Mouse (Mus musculus): ENCODE results near the gene Cpn2.

Cpn2 gene

GRCm38 (mm10) chr16:30235577-30235976 lies 31.7 kb downstream of the Cpn2 start:
- no peak for DNase-seq

DNA sequence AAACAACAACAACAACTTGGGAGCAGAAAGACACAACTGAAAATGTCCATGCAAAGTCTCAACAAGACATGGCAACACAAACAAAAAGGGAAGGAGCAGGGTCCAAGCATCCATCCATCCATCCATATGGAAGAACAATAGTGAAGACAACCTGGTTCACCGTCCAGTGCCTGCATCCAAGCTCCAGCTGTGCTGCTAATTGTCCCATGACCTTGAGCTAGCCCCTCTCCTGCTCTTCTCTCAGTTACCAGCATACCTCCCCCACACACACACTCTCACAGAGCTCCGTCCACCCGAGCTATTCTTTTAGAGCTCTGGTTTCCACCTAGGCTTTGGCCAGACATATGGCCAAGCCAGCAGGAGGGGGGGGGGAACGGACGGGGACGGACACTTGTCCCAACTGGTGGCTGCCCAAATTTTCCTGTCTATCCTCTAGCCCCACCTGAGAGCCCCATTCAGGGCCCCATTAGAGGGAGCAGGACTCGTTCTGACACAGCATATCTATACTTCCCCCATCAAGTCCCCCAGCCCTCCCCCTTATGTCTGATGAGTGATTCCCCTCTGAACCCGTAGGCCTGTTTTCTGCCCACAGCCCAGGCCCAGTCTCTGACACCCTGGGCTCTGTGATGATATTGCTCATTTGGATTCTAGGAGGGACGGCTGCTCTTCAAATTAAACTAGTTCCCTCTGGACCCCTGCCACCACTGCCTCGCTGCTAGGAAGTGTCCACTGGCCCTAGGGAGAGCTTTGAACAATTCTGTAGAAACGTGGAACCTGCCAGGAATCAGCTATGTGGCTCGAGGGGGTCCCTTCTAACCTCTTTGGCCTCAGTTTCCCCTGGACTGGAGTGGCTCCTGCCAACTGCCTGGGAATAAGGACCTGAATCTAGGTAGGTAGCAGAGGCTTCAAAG lies 32.4 kb downstream of the Cpn2 start:
- DNase-seq: no peak

- no peak for DNase-seq
Measured at GRCm38 (mm10) chr16:30234077-30234476, 33.2 kb downstream of the Cpn2 start.

GRCm38 (mm10) chr16:30231882-30232604 lies 35.3 kb downstream of the Cpn2 start:
- no peak for DNase-seq

DNA sequence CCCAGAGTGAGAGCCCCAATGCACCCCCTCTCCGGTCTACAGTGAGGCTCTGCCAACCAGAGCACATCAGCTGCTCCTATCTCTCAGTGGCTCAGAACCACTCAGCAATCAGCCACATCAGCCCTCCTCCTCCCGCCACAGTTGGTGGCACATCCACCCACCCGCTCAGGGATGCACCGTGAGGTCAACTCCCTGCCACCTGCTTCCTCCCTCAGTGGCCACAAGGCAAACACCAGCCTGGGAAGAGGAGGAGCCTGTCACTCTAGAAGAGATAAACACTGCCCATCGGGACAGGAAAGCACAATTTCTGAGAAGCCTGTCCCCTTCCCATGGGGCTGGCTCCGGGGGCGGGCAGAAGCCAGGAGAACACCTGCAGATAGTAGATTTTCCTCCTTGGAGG lies 39.9 kb downstream of the Cpn2 start:
- DNase-seq: no peak

DNA sequence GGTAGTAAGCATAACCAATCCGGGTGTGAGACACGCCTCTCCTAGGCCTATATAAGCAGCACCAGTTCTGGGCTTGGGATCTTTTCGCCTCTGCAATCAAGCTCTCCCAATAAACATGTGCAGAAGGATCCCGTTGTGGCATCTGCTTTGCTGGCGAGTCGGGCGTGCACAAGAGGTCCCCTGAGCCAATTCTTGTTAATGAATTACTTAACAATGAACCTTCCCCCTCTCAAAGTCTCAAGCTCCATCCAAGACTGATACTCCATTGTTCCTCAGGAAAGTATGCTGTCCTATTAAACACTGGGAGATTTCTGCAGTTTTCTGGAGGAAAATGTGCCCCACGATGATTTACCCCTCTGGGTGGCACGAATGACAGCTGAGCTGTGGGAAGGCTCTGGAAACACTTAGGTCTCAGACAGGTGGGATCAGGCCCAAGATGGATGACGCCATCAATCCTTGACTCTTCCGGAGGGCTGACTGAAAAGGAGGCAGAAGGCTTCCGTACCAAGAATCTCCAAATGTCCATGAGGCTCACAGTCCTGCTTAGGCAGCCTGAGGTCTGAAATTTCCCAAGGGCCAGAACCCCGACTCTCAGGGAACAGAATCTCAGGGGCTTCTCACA lies 46.0 kb downstream of the Cpn2 start:
- DNase-seq: no peak

DNA sequence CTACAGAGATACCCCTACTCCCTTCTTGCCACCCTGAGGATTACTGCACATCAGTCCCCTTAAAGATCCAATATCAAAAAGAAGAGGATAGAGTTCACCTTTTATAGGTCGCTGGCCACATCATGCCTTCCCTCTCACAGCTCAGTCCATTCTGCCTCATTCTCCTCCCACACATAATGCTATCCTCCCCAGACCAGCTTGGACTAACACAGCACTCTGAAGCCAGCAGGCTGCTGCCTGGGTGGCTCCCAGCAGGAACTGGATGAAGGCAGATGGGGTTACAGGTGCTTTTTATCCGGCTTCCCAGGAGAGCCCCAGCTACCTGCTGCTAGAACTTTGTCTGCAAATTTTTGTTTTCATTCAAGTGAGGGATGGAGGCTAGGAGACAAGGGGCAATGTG lies 51.5 kb downstream of the Cpn2 start:
- DNase-seq: no peak

DNA sequence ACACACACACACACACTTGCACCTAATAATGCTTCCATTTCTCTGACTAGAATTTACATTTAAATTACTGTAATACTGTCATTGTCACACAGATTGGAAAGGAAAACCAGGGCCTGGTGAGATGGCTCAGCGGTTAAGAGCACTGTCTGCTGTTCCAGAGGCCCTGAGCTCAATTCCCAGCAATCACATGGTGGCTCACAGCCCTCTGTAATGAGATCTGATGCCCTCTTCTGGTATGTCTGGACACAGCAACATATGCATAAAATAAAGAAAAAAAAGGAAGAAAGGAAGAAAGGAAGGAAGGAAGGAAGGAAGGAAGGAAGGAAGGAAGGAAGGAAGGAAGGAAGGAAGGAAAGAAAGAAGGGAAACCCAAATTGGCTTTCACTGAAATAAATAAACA lies 53.7 kb downstream of the Cpn2 start:
- DNase-seq: no peak

DNA sequence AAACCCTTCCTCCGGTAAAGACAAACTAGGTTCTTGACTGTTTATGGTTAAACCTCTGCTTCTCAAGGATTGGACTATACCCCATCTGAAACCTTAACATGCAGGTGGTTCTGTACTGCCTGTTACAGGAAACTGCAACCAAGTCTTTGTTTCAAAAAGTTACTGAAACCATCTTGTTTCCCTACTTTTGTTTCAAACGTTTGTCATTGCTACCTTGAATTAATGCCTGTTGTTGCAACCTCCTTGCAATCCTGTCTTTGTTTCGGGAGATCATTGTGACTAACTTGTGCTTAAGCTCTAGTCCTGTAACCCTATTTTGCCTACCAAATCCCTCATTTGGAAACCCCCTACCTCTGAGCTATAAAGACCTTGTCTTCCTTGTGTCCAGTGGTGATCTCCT lies 55.3 kb downstream of the Cpn2 start:
- no peak for DNase-seq

- DNase-seq: no peak
Measured at GRCm38 (mm10) chr16:30209264-30209663, 58.0 kb downstream of the Cpn2 start.

- no peak for DNase-seq
Measured at GRCm38 (mm10) chr16:30207991-30208390, 59.3 kb downstream of the Cpn2 start.

GRCm38 (mm10) chr16:30207111-30207828 lies 60.0 kb downstream of the Cpn2 start:
- DNase-seq: no peak

Data from right cerebral cortex, postnatal 25 days (tissue).